Mouse (Mus musculus) forebrain, embryonic 11.5 days (tissue): ENCODE measurements around the gene Cd3e. TPM values are rescaled to one million over a fixed set of nuclear protein-coding genes. Genes with fewer than 3 reads are reported as not detected.
A peak's percentile ranks its signal among the peaks of the same experiment; 100 is the strongest.
"Not testable (repeated sequence)": the region's sequence is repeated elsewhere in the genome, so short reads cannot be mapped to it uniquely, and the experiment has no call there.

Experiments used
- ATAC-seq: fragments of 200-750 bp; cut with Nextera tagmentation; replicated peaks from 2 replicates; pipeline ENCODE4 v1.8.0; 2017; ENCODE audit warnings: moderate TSS enrichment; ENCODE audit not compliant: low FRiP score
- DNase-seq: peaks from one replicate; pipeline ENCODE4 v3.0.0-alpha.2; 2017; ENCODE audit warnings: low spot score
- H3K27ac ChIP-seq: fragments of 300-500 bp; sonication (generic); 2 replicates; pipeline ENCODE4 v1.5.1; 2014; ENCODE audit warnings: low read depth, low read length
- H3K27me3 ChIP-seq: fragments of 300-500 bp; sonication (generic); 2 replicates; pipeline ENCODE4 v1.6.1; 2014; ENCODE audit warnings: mild to moderate bottlenecking, low read length, mixed read lengths; ENCODE audit not compliant: control insufficient read depth, insufficient read depth
- H3K36me3 ChIP-seq: fragments of 300-500 bp; sonication (generic); 2 replicates; pipeline ENCODE4 v1.6.1; 2014; ENCODE audit warnings: mild to moderate bottlenecking, low read length, moderate library complexity, mixed read lengths; ENCODE audit not compliant: control insufficient read depth, insufficient read depth
- H3K4me1 ChIP-seq: fragments of 300-500 bp; sonication (generic); replicated peaks from 2 replicates; pipeline ENCODE4 v1.6.1; 2014; ENCODE audit warnings: low read length, mixed read lengths; ENCODE audit not compliant: control insufficient read depth, insufficient read depth
- H3K4me2 ChIP-seq: fragments of 300-500 bp; sonication (generic); 2 replicates; pipeline ENCODE4 v1.6.1; 2014; ENCODE audit warnings: low read depth, mild to moderate bottlenecking, low read length, moderate library complexity, mixed read lengths; ENCODE audit not compliant: severe bottlenecking
- H3K4me3 ChIP-seq: fragments of 300-500 bp; sonication (generic); 2 replicates; pipeline ENCODE4 v1.5.1; 2014; ENCODE audit warnings: low read depth, low read length
- H3K9ac ChIP-seq: fragments of 300-500 bp; sonication (generic); 2 replicates; pipeline ENCODE4 v1.6.1; 2014; ENCODE audit warnings: low read length
- H3K9me3 ChIP-seq: fragments of 300-500 bp; sonication (generic); 2 replicates; pipeline ENCODE4 v1.6.1; 2016; ENCODE audit warnings: low read length, mixed read lengths; ENCODE audit not compliant: control insufficient read depth
- WGBS: fragments of 180-500 bp; shearing (Covaris S2); extraction: QIAGEN DNeasy Blood & Tissue Kit; methylation state at CpG from one replicate; pipeline ENCODE4 v1.1.7; 2014; 5-methylcytosine and 5-hydroxymethylcytosine counted together
- polyA plus RNA-seq: library from polyadenylated mRNA; unstranded; fragments of >200 nt; fragmentation: Nextera tagmentation; extraction: Ambion mirVana; gene quantifications from 2 replicates; pipeline ENCODE4 v1.2.1, GENCODE M21; 2014

The Cd3e gene
- polyA plus RNA-seq, 1 experiment from 2014 or later, result not detected

GRCm38 (mm10) chr9:44981104-44981503 is 28.3 kb downstream of the Cd3e start:
- H3K36me3 ChIP-seq, result no peaks in the 10 kb centered on the region
- ATAC-seq (no peak), DNase-seq (no peak)
- H3K9ac ChIP-seq, result no peak overlapping the region
- H3K4me1 ChIP-seq, result no peaks in the 10 kb centered on the region
- WGBS, result 87% methylated on average over 2 of the region's 2 CpGs
- no peak overlapping the region for H3K4me3 ChIP-seq
- H3K27ac ChIP-seq, result no peak overlapping the region
- no peaks in the 10 kb centered on the region for H3K9me3 ChIP-seq
- no peaks in the 10 kb centered on the region for H3K27me3 ChIP-seq
- H3K4me2 ChIP-seq, result no peak overlapping the region

- no peak within 1 kb of the TSS for H3K9ac ChIP-seq
- H3K4me3 ChIP-seq, result no peak within 1 kb of the TSS
- no peak for DNase-seq
- H3K9me3 ChIP-seq, result no peaks in the 10 kb centered on the region
- 70% methylated on average over 3 of the region's 3 CpGs for WGBS
- no peaks in the 10 kb centered on the region for H3K27me3 ChIP-seq
- no peak for ATAC-seq
- no peak within 1 kb of the TSS for H3K27ac ChIP-seq
- H3K36me3 ChIP-seq, result no peaks in the 10 kb centered on the region
- no peaks in the 10 kb centered on the region for H3K4me1 ChIP-seq
- H3K4me2 ChIP-seq, result no peak within 1 kb of the TSS
Observed at GRCm38 (mm10) chr9:44980242-44980641, 29.2 kb downstream of the Cd3e start, which contains the start of gene Cd3g. Cd3g (minus strand) TSS chr9:44980431.

GRCm38 (mm10) chr9:44979806-44980205 is 29.6 kb downstream of the Cd3e start:
- Histone ChIP-seq H3K4me1 (no peaks in the 10 kb centered on the region), H3K4me3 (no peak overlapping the region), H3K36me3 (no peaks in the 10 kb centered on the region), H3K27ac (no peak overlapping the region), H3K9me3 (no peaks in the 10 kb centered on the region), H3K4me2 (no peak overlapping the region), H3K27me3 (no peaks in the 10 kb centered on the region), H3K9ac (no peak overlapping the region)
- WGBS, result 75% methylated on average over 7 of the region's 7 CpGs
- no peak for DNase-seq
- no peak for ATAC-seq

GRCm38 (mm10) chr9:44977813-44978212 is 31.6 kb downstream of the Cd3e start:
- Histone ChIP-seq H3K9ac (no peak overlapping the region), H3K36me3 (no peaks in the 10 kb centered on the region), H3K4me3 (no peak overlapping the region), H3K27ac (no peak overlapping the region), H3K27me3 (no peaks in the 10 kb centered on the region), H3K4me2 (no peak overlapping the region), H3K4me1 (no peaks in the 10 kb centered on the region), H3K9me3 (no peaks in the 10 kb centered on the region)
- WGBS, result 78% methylated on average over 6 of the region's 6 CpGs
- DNase-seq, result no peak
- ATAC-seq, result no peak

GRCm38 (mm10) chr9:44969450-44969849 is 40.0 kb downstream of the Cd3e start:
- Histone ChIP-seq H3K4me2 (no peak overlapping the region), H3K36me3 (no peaks in the 10 kb centered on the region), H3K27ac (no peak overlapping the region), H3K4me3 (no peak overlapping the region), H3K4me1 (peaks cover 8% of the 10 kb centered on the region; the same call in 1 of the 2 replicates), H3K9ac (no peak overlapping the region), H3K27me3 (no peaks in the 10 kb centered on the region), H3K9me3 (no peaks in the 10 kb centered on the region)
- DNase-seq (no peak), ATAC-seq (no peak)
- 82% methylated on average over 1 of the region's 1 CpGs for WGBS

- not testable (repeated sequence) for H3K27me3 ChIP-seq, H3K9ac ChIP-seq, H3K36me3 ChIP-seq, H3K4me2 ChIP-seq, H3K9me3 ChIP-seq, H3K4me3 ChIP-seq, H3K4me1 ChIP-seq, H3K27ac ChIP-seq, ATAC-seq, DNase-seq
- 91% methylated on average over 5 of the region's 5 CpGs for WGBS
Observed at GRCm38 (mm10) chr9:44967763-44968162, 41.7 kb downstream of the Cd3e start.

GRCm38 (mm10) chr9:44966815-44967242 is 42.6 kb downstream of the Cd3e start:
- H3K27me3 ChIP-seq, result no peaks in the 10 kb centered on the region
- H3K4me3 ChIP-seq, result no peak overlapping the region
- peak; percentile 65 for DNase-seq
- no peaks in the 10 kb centered on the region for H3K36me3 ChIP-seq
- ATAC-seq, result no peak
- no peak overlapping the region for H3K27ac ChIP-seq
- WGBS, result 25% methylated on average over 3 of the region's 3 CpGs
- H3K9ac ChIP-seq, result no peak overlapping the region
- no peaks in the 10 kb centered on the region for H3K9me3 ChIP-seq
- H3K4me2 ChIP-seq, result no peak overlapping the region
- peaks cover 8% of the 10 kb centered on the region; the same call in 1 of the 2 replicates for H3K4me1 ChIP-seq

GRCm38 (mm10) chr9:44965833-44966466 is 43.5 kb downstream of the Cd3e start:
- no peaks in the 10 kb centered on the region for H3K27me3 ChIP-seq
- no peaks in the 10 kb centered on the region for H3K36me3 ChIP-seq
- ATAC-seq, result no peak
- peak overlapping the region; percentile 48; the same call in 1 of the 2 replicates for H3K9ac ChIP-seq
- no peaks in the 10 kb centered on the region for H3K9me3 ChIP-seq
- peak overlapping the region; percentile 86 for H3K4me3 ChIP-seq
- DNase-seq, result no peak
- 14% methylated on average over 10 of the region's 10 CpGs for WGBS
- peak overlapping the region; percentile 68 for H3K4me2 ChIP-seq
- H3K4me1 ChIP-seq, result peaks cover 8% of the 10 kb centered on the region; the same call in 1 of the 2 replicates
- no peak overlapping the region for H3K27ac ChIP-seq
